In the genomic region with DNA sequence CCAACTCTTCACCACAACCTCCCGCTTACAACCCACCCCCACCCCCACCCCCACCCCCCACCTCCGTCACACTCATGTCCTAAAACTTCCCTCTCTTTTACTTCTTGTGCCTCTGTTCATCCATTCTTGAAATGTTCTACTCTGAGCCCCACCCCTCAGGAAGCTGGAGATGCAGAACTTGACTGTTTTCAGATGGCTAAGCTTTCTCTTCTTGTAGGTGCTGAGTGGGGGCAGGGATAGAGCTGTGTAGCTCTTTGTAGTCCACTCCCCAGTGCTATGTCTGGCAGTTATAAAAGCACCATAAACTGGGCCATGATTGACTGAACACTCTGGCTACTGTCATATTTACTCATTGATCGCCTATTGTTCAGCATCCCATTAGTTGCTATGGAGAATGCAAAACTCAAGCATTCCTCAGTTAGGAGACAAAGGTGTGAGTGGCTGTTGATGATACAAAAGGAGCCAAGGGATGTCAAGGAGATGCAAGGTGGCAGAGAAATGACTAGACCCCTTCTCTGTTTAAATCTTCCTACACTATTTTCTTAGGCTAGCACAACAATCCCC, we compare ENCODE assay signal across 19 mouse cellular contexts. TPM values are rescaled to one million over a fixed set of nuclear protein-coding genes. Genes with fewer than 3 reads are reported as not detected.
A peak's percentile ranks its signal among the peaks of the same experiment; 100 is the strongest.
DNase-seq lines count a peak whose midpoint lies in the region; ATAC-seq lines count a peak whose summit lies in the region.
"Had no signal": no experiment of that assay in that cellular context is flagged by ENCODE, and none has a peak within 500 bp of the region (broad histone marks: within the 10 kb centered on the region; RNA-seq: fewer than 3 reads in every experiment).

No protein-coding gene starts in this region.

- H3K27ac ChIP-seq in forebrain, embryonic 12.5 days, result 0 out of 2 replicates have a peak overlapping the region, but pooled peaks have one; percentile 31
- H3K27ac ChIP-seq in forebrain, embryonic 15.5 days (replicated peaks), result no peak overlapping the region
- H3K27ac ChIP-seq in neural tube, embryonic 11.5 days (ENCODE audit: low read depth, low read length), result peak overlapping the region; percentile 78
- H3K27ac ChIP-seq in hindbrain, embryonic 16.5 days (ENCODE audit: low read depth, low read length), result 0 out of 2 replicates have a peak overlapping the region, but pooled peaks have one; percentile 19
- H3K27ac ChIP-seq: liver, embryonic 13.5 days; stomach, postnatal 0 days had no signal

- no peak for ATAC-seq in forebrain, embryonic 12.5 days (ENCODE audit: low FRiP score)
- no peak for ATAC-seq in forebrain, embryonic 15.5 days (replicated peaks)
- ATAC-seq in neural tube, embryonic 11.5 days (ENCODE audit: insufficient read depth, low FRiP score, low TSS enrichment), result peak; percentile 22
- no peak for ATAC-seq in hindbrain, embryonic 16.5 days
- ATAC-seq: Patski had no signal

- no peaks in the 10 kb centered on the region for H3K27me3 ChIP-seq in forebrain, embryonic 12.5 days
- H3K27me3 ChIP-seq in forebrain, embryonic 15.5 days, result no peaks in the 10 kb centered on the region
- no peaks in the 10 kb centered on the region for H3K27me3 ChIP-seq in neural tube, embryonic 11.5 days (ENCODE audit: control insufficient read depth, insufficient read depth, low read length)
- no peaks in the 10 kb centered on the region for H3K27me3 ChIP-seq in hindbrain, embryonic 16.5 days (replicated peaks; ENCODE audit: control insufficient read depth, insufficient read depth, low read length)
- H3K27me3 ChIP-seq: Patski had no signal

- H3K4me2 ChIP-seq in forebrain, embryonic 12.5 days, result no peak overlapping the region; the same call in 1 of the 2 replicates
- H3K4me2 ChIP-seq in forebrain, embryonic 15.5 days (replicated peaks), result no peak overlapping the region
- peak overlapping the region; percentile 27 for H3K4me2 ChIP-seq in neural tube, embryonic 11.5 days (ENCODE audit: low read depth)
- H3K4me2 ChIP-seq in hindbrain, embryonic 16.5 days (ENCODE audit: low read length), result 0 out of 2 replicates have a peak overlapping the region, but pooled peaks have one; percentile 22
- H3K4me2 ChIP-seq: heart, embryonic 12.5 days; liver, embryonic 13.5 days had no signal

- no peak overlapping the region for H3K4me3 ChIP-seq in forebrain, embryonic 12.5 days (replicated peaks)
- H3K4me3 ChIP-seq in forebrain, embryonic 15.5 days, result no peak overlapping the region
- H3K4me3 ChIP-seq in neural tube, embryonic 11.5 days (ENCODE audit: low read depth, low read length), result no peak overlapping the region
- H3K4me3 ChIP-seq in hindbrain, embryonic 16.5 days (ENCODE audit: low read length), result no peak overlapping the region
- H3K4me3 ChIP-seq: heart, embryonic 12.5 days; liver, embryonic 13.5 days had no signal

- no peak overlapping the region for H3K9ac ChIP-seq in forebrain, embryonic 12.5 days
- H3K9ac ChIP-seq in forebrain, embryonic 15.5 days (replicated peaks), result no peak overlapping the region
- H3K9ac ChIP-seq in neural tube, embryonic 11.5 days (ENCODE audit: low read length), result no peak overlapping the region
- no peak overlapping the region for H3K9ac ChIP-seq in hindbrain, embryonic 16.5 days (ENCODE audit: low read depth, low read length)
- H3K9ac ChIP-seq: heart, embryonic 12.5 days; liver, embryonic 13.5 days had no signal

- no peaks in the 10 kb centered on the region for H3K9me3 ChIP-seq in forebrain, embryonic 12.5 days
- no peaks in the 10 kb centered on the region for H3K9me3 ChIP-seq in forebrain, embryonic 15.5 days
- H3K9me3 ChIP-seq in neural tube, embryonic 11.5 days (ENCODE audit: control insufficient read depth, low read length), result no peaks in the 10 kb centered on the region
- H3K9me3 ChIP-seq in hindbrain, embryonic 16.5 days (ENCODE audit: control insufficient read depth, low read length), result no peaks in the 10 kb centered on the region
- H3K9me3 ChIP-seq: heart, embryonic 12.5 days; liver, embryonic 13.5 days had no signal

- peaks cover 42% of the 10 kb centered on the region for H3K36me3 ChIP-seq in forebrain, embryonic 12.5 days (replicated peaks)
- peaks cover 14% of the 10 kb centered on the region; the same call in 1 of the 2 replicates for H3K36me3 ChIP-seq in forebrain, embryonic 15.5 days
- peaks cover 4% of the 10 kb centered on the region for H3K36me3 ChIP-seq in neural tube, embryonic 11.5 days (ENCODE audit: control insufficient read depth, insufficient read depth, low read length)
- peaks cover 15% of the 10 kb centered on the region for H3K36me3 ChIP-seq in hindbrain, embryonic 16.5 days (ENCODE audit: control insufficient read depth, insufficient read depth, low read length)

- peaks cover 91% of the 10 kb centered on the region for H3K4me1 ChIP-seq in forebrain, embryonic 12.5 days
- H3K4me1 ChIP-seq in forebrain, embryonic 15.5 days, result peaks cover 29% of the 10 kb centered on the region
- H3K4me1 ChIP-seq in neural tube, embryonic 11.5 days (ENCODE audit: control insufficient read depth, insufficient read depth, low read length), result peaks cover 37% of the 10 kb centered on the region
- H3K4me1 ChIP-seq in hindbrain, embryonic 16.5 days (ENCODE audit: control insufficient read depth, insufficient read depth, low read depth, low read length), result peaks cover 28% of the 10 kb centered on the region
- H3K4me1 ChIP-seq: heart, embryonic 12.5 days had no signal

- no peak for DNase-seq in neural tube, embryonic 11.5 days (ENCODE audit: low spot score)
- no peak for DNase-seq in neural tube, embryonic 10.5 days (ENCODE audit: extremely low spot score, low spot score)
- DNase-seq in kidney, postnatal 14 days, result no peak
- DNase-seq in cerebellum, postnatal 36 days, result no peak
- DNase-seq in lung, postnatal 4 days, result no peak
- DNase-seq: B cell, adult 2 months; cerebellum, adult 9-10 months; gastrocnemius, postnatal 14 days; kidney, adult 18-20 months; kidney, postnatal 25 days; layer of hippocampus, adult 9-11 months; liver, embryonic 13.5 days; thymus, postnatal 14 days had no signal

- 48% methylated on average over 3 of the region's 3 CpGs for WGBS in forebrain, embryonic 12.5 days
- 54% methylated on average over 3 of the region's 3 CpGs for WGBS in forebrain, embryonic 15.5 days
- 33% methylated on average over 3 of the region's 3 CpGs for WGBS in neural tube, embryonic 11.5 days
- WGBS in hindbrain, embryonic 16.5 days, result 9% methylated on average over 3 of the region's 3 CpGs

RNA-seq across cellular contexts. Expression of a gene that starts 6.2 kb away (rescaled TPM):
- polyA plus RNA-seq in forebrain, embryonic 12.5 days (2016; fragmentation: Nextera tagmentation; extraction: Ambion mirVana), result 34.2 and 37.4 TPM in 2 replicates
- polyA plus RNA-seq in forebrain, embryonic 15.5 days (2015; fragmentation: Nextera tagmentation; extraction: Ambion mirVana), result 16.8 and 19.3 TPM in 2 replicates
- polyA plus RNA-seq in neural tube, embryonic 11.5 days (2014; fragmentation: Nextera tagmentation; extraction: Ambion mirVana), result 60.1 and 71.8 TPM in 2 replicates
- polyA plus RNA-seq in hindbrain, embryonic 16.5 days (2015; fragmentation: Nextera tagmentation; extraction: Ambion mirVana), result 32.7 and 39.2 TPM in 2 replicates

RNA-seq across cellular contexts. Expression of a gene that starts 34.5 kb away (rescaled TPM):
- 0.37 and 0.55 TPM in 2 replicates for polyA plus RNA-seq in forebrain, embryonic 12.5 days (2016; fragmentation: Nextera tagmentation; extraction: Ambion mirVana)
- polyA plus RNA-seq in forebrain, embryonic 15.5 days (2015; fragmentation: Nextera tagmentation; extraction: Ambion mirVana), result 0.55 and 0.56 TPM in 2 replicates
- 1.1 and 1.2 TPM in 2 replicates for polyA plus RNA-seq in neural tube, embryonic 11.5 days (2014; fragmentation: Nextera tagmentation; extraction: Ambion mirVana)
- polyA plus RNA-seq in hindbrain, embryonic 16.5 days (2015; fragmentation: Nextera tagmentation; extraction: Ambion mirVana), result 0.66 and 0.77 TPM in 2 replicates

RNA-seq across cellular contexts. Expression of a gene that starts 50.5 kb away (rescaled TPM):
- polyA plus RNA-seq in forebrain, embryonic 12.5 days (2016; fragmentation: Nextera tagmentation; extraction: Ambion mirVana), result 17.9 and 18.4 TPM in 2 replicates
- polyA plus RNA-seq in forebrain, embryonic 15.5 days (2015; fragmentation: Nextera tagmentation; extraction: Ambion mirVana), result 8.9 and 9.4 TPM in 2 replicates
- polyA plus RNA-seq in neural tube, embryonic 11.5 days (2014; fragmentation: Nextera tagmentation; extraction: Ambion mirVana), result 22.5 and 24.5 TPM in 2 replicates
- polyA plus RNA-seq in hindbrain, embryonic 16.5 days (2015; fragmentation: Nextera tagmentation; extraction: Ambion mirVana), result 6.2 and 6.9 TPM in 2 replicates

Comparison
In these comparisons a context has a peak if more than half of its experiments do, and no peak if none do; other contexts are left out.
1. H3K4me2 ChIP-seq: peak in neural tube, embryonic 11.5 days (single experiment) and hindbrain, embryonic 16.5 days (single experiment); none in forebrain, embryonic 12.5 days (single experiment) and forebrain, embryonic 15.5 days (single experiment).